Mouse (Mus musculus): ENCODE results near the gene Rraga.
"Not testable (repeated sequence)": the region's sequence is repeated elsewhere in the genome, so short reads cannot be mapped to it uniquely, and the experiment has no call there.

GRCm38 (mm10) chr4:86622532-86622931 is 47.1 kb downstream of the Rraga start:
- not testable (repeated sequence) for TF ChIP-seq CTCF (IDR thresholded peaks at IDR 0.05; ENCODE audit: low read depth, low read length); GATA1 (IDR thresholded peaks at IDR 0.05; ENCODE audit: borderline replicate concordance, low read length); TAL1 (conservative IDR thresholded peaks at IDR 0.05; ENCODE audit: low read depth, low read length); GATA2 (IDR thresholded peaks at IDR 0.05; ENCODE audit: borderline replicate concordance, low read depth, low read length)

Measured in G1E (cell line).